Mouse (Mus musculus) hematopoietic multipotent progenitor cell, adult 10-12 weeks (in vitro differentiated cells): ENCODE data around the gene Rpl29. TPM values are rescaled to one million over a fixed set of nuclear protein-coding genes. Genes with fewer than 3 reads are reported as not detected.

Experiments used
- polyA plus RNA-seq: library from polyadenylated mRNA; stranded (reverse); fragments of >175 nt; gene quantifications from 2 replicates; pipeline ENCODE4 v1.2.3, GENCODE M21; 2012; ENCODE audit warnings: low replicate concordance

Rpl29 gene
- polyA plus RNA-seq = 18.9 and 19.9 TPM in 2 replicates

GRCm38 (mm10) chr9:106429221-106430014 is at the start of gene Rpl29:
Gene Rpl29, plus strand, starts transcription at chr9:106429454.

GRCm38 (mm10) chr9:106447348-106447747 is 18.1 kb downstream of the Rpl29 start, which contains the start of the genes Abhd14b and Abhd14a:
Gene Abhd14b, plus strand, starts transcription at chr9:106447459.
Gene Abhd14a, minus strand, starts transcription at chr9:106447678.

GRCm38 (mm10) chr9:106453271-106454070 is 24.2 kb downstream of the Rpl29 start, which contains the start of gene Pcbp4:
Gene Pcbp4, plus strand, starts transcription at chr9:106453291.

GRCm38 (mm10) chr9:106465571-106466200 is 36.4 kb downstream of the Rpl29 start, which contains the start of gene Gpr62:
Gene Gpr62, minus strand, starts transcription at chr9:106465938.

DNA sequence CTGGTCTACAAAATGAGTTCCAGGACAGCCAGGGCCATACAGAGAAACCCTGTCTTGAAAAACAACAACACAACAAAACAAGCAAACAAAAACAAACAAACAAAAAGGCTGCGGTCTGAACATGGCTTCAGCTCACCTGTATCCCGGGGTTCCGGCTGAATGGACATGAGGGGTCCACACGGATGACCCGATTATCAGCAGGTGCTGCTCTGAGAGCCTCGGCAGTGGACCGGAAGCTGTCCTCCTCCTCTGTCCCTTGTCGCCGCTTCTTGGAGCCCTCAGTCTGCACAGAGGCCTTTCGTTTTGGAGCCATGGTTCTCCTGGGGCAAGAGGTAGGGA is 46.4 kb downstream of the Rpl29 start, which contains the start of gene Rrp9:
Gene Rrp9, plus strand, starts transcription at position 301 of the 339 bp plus-strand sequence.

GRCm38 (mm10) chr9:106476924-106477484 is 47.8 kb downstream of the Rpl29 start, which contains the start of gene Parp3:
Gene Parp3, minus strand, starts transcription at chr9:106476949.

Other genes with a start within 250 kb of the Rpl29 start
- 93.5 and 123 TPM in 2 replicates for gene Ppm1m, start 229.7 kb upstream of the Rpl29 start, polyA plus RNA-seq
- gene Twf2, start 226.3 kb upstream of the Rpl29 start, polyA plus RNA-seq = 96.4 and 134 TPM in 2 replicates
- gene Tlr9, start 206.9 kb upstream of the Rpl29 start, polyA plus RNA-seq = 60.9 and 63.2 TPM in 2 replicates
- 8.3 and 18.2 TPM in 2 replicates for gene Alas1, start 180.8 kb upstream of the Rpl29 start, polyA plus RNA-seq
- gene Poc1a, start 148.4 kb upstream of the Rpl29 start, polyA plus RNA-seq = 1.5 and 3.1 TPM in 2 replicates
- gene Dusp7, start 60.8 kb upstream of the Rpl29 start, polyA plus RNA-seq = 34.0 and 65.7 TPM in 2 replicates
- 20.3 and 21.3 TPM in 2 replicates for gene Acy1, start 8.9 kb downstream of the Rpl29 start, polyA plus RNA-seq
- gene Abhd14b, start 18.0 kb downstream of the Rpl29 start, polyA plus RNA-seq = 4.2 and 4.6 TPM in 2 replicates
- gene Abhd14a, start 18.2 kb downstream of the Rpl29 start, polyA plus RNA-seq = 2.3 and 7.2 TPM in 2 replicates
- 34.0 and 111 TPM in 2 replicates for gene Pcbp4, start 23.8 kb downstream of the Rpl29 start, polyA plus RNA-seq
- 0.31 and 0.72 TPM in 2 replicates for gene Gpr62, start 36.5 kb downstream of the Rpl29 start, polyA plus RNA-seq
- gene Rrp9, start 46.5 kb downstream of the Rpl29 start, polyA plus RNA-seq = 132 and 239 TPM in 2 replicates
- gene Parp3, start 47.5 kb downstream of the Rpl29 start, polyA plus RNA-seq = 72.0 and 84.0 TPM in 2 replicates
- gene Iqcf1, start 70.5 kb downstream of the Rpl29 start, polyA plus RNA-seq = not detected in 2 replicates
- not detected in 2 replicates for gene Iqcf5, start 85.1 kb downstream of the Rpl29 start, polyA plus RNA-seq
- not detected in 2 replicates for gene Iqcf3, start 132.2 kb downstream of the Rpl29 start, polyA plus RNA-seq
- gene Iqcf4, start 141.5 kb downstream of the Rpl29 start, polyA plus RNA-seq = not detected in 2 replicates
- gene Iqcf6, start 197.1 kb downstream of the Rpl29 start, polyA plus RNA-seq = not detected in 2 replicates
- gene Grm2, start 226.6 kb downstream of the Rpl29 start, polyA plus RNA-seq = not detected in 2 replicates